Mouse (Mus musculus) hindbrain, postnatal 0 days (tissue): ENCODE data around the gene Gm39653. TPM values are rescaled to one million over a fixed set of nuclear protein-coding genes. Genes with fewer than 3 reads are reported as not detected.
"Not testable (repeated sequence)": the region's sequence is repeated elsewhere in the genome, so short reads cannot be mapped to it uniquely, and the experiment has no call there.

Experiments used
- ATAC-seq: fragments of 200-750 bp; cut with Nextera tagmentation; 2 replicates; pipeline ENCODE4 v1.8.0; 2017; ENCODE audit warnings: mild to moderate bottlenecking, moderate TSS enrichment, moderate library complexity
- DNase-seq: peaks from one replicate; pipeline ENCODE4 v3.0.0-alpha.2; 2015; ENCODE audit warnings: low spot score
- H3K27ac ChIP-seq: fragments of 300-500 bp; sonication (generic); 2 replicates; pipeline ENCODE4 v1.5.1; 2014; ENCODE audit warnings: mild to moderate bottlenecking
- H3K27me3 ChIP-seq: fragments of 300-500 bp; sonication (generic); 2 replicates; pipeline ENCODE4 v1.6.1; 2014; ENCODE audit warnings: low read length, mixed read lengths; ENCODE audit not compliant: insufficient read depth
- H3K36me3 ChIP-seq: fragments of 300-500 bp; sonication (generic); 2 replicates; pipeline ENCODE4 v1.6.1; 2014; ENCODE audit warnings: low read length, mixed read lengths; ENCODE audit not compliant: insufficient read depth
- H3K4me1 ChIP-seq: fragments of 300-500 bp; sonication (generic); 2 replicates; pipeline ENCODE4 v1.6.1; 2014; ENCODE audit warnings: antibody characterized with exemption, low read length, mixed read lengths; ENCODE audit not compliant: insufficient read depth
- H3K4me2 ChIP-seq: fragments of 300-500 bp; sonication (generic); 2 replicates; pipeline ENCODE4 v1.6.1; 2014; ENCODE audit warnings: low read depth, mild to moderate bottlenecking, low read length, moderate library complexity, mixed read lengths
- H3K4me3 ChIP-seq: fragments of 300-500 bp; sonication (generic); 2 replicates; pipeline ENCODE4 v1.5.1; 2014; ENCODE audit warnings: low read length
- H3K9ac ChIP-seq: fragments of 300-500 bp; sonication (generic); replicated peaks from 2 replicates; pipeline ENCODE4 v1.6.1; 2014; ENCODE audit warnings: mild to moderate bottlenecking, low read length, moderate library complexity, mixed read lengths
- H3K9me3 ChIP-seq: fragments of 300-500 bp; sonication (generic); 2 replicates; pipeline ENCODE4 v1.6.1; 2016; ENCODE audit warnings: low read length, mixed read lengths
- CTCF ChIP-seq: IDR thresholded peaks from 2 replicates; pipeline ENCODE4 v1.5.1; 2016; ENCODE audit warnings: antibody characterized with exemption, control low read depth, low read depth
- WGBS: fragments of 180-500 bp; shearing (Covaris S2); extraction: QIAGEN DNeasy Blood & Tissue Kit; methylation state at CpG from one replicate; pipeline ENCODE4 v1.1.7; 2014; 5-methylcytosine and 5-hydroxymethylcytosine counted together
- polyA plus RNA-seq: library from polyadenylated mRNA; unstranded; fragments of >200 nt; fragmentation: Nextera tagmentation; extraction: Ambion mirVana; gene quantifications from 2 replicates; pipeline ENCODE4 v1.2.1, GENCODE M21; 2015
- total RNA-seq: library from RNA; depleted of rRNA; stranded (reverse); fragments of >200 nt; gene quantifications from 2 replicates; pipeline ENCODE4 v1.2.3, GENCODE M21; 2014

Gm39653 gene
- total and polyA plus RNA-seq, 2 experiments from 2014 or later: not detected

GRCm38 (mm10) chr1:63579153-63579552 lies 36.6 kb upstream of the Gm39653 start:
- DNase-seq (peak; percentile 17), ATAC-seq (no peak)
- Histone ChIP-seq H3K9me3 (no peaks in the 10 kb centered on the region), H3K27ac (no peak overlapping the region), H3K27me3 (no peaks in the 10 kb centered on the region), H3K4me3 (no peak overlapping the region), H3K4me2 (no peak overlapping the region), H3K4me1 (no peaks in the 10 kb centered on the region), H3K9ac (no peak overlapping the region), H3K36me3 (no peaks in the 10 kb centered on the region)
- no peak for TF ChIP-seq CTCF
- 69% methylated on average over 8 of the region's 8 CpGs for WGBS

GRCm38 (mm10) chr1:63586869-63587268 lies 28.9 kb upstream of the Gm39653 start:
- no peaks in the 10 kb centered on the region for H3K36me3 ChIP-seq
- H3K9me3 ChIP-seq: no peaks in the 10 kb centered on the region
- no peak overlapping the region for H3K9ac ChIP-seq
- H3K4me2 ChIP-seq: no peak overlapping the region
- TF ChIP-seq CTCF: no peak
- WGBS: 51% methylated on average over 7 of the region's 7 CpGs
- H3K27ac ChIP-seq: no peak overlapping the region
- H3K4me1 ChIP-seq: no peaks in the 10 kb centered on the region
- ATAC-seq (peak; percentile 43; the same call in 1 of the 2 replicates), DNase-seq (peak; percentile 30)
- no peaks in the 10 kb centered on the region for H3K27me3 ChIP-seq
- no peak overlapping the region for H3K4me3 ChIP-seq

- DNase-seq (no peak), ATAC-seq (no peak)
- H3K27me3 ChIP-seq: no peaks in the 10 kb centered on the region
- H3K4me2 ChIP-seq: no peak overlapping the region
- 40% methylated on average over 3 of the region's 3 CpGs for WGBS
- no peaks in the 10 kb centered on the region for H3K36me3 ChIP-seq
- H3K27ac ChIP-seq: no peak overlapping the region
- no peak overlapping the region for H3K4me3 ChIP-seq
- H3K9ac ChIP-seq: no peak overlapping the region
- H3K4me1 ChIP-seq: no peaks in the 10 kb centered on the region
- TF ChIP-seq CTCF: no peak
- no peaks in the 10 kb centered on the region for H3K9me3 ChIP-seq
These were observed 11.8 kb upstream of the Gm39653 start for GRCm38 (mm10) chr1:63603870-63604500.

- DNase-seq: no peak
- ATAC-seq: no peak
- no peak overlapping the region for H3K9ac ChIP-seq
- no peaks in the 10 kb centered on the region for H3K9me3 ChIP-seq
- TF ChIP-seq CTCF: no peak
- no peaks in the 10 kb centered on the region for H3K36me3 ChIP-seq
- H3K4me1 ChIP-seq: peaks cover 4% of the 10 kb centered on the region; the same call in 1 of the 2 replicates
- H3K27me3 ChIP-seq: 0 out of 2 replicates have a peak, but pooled peaks cover 4% of the 10 kb centered on the region
- WGBS: 92% methylated on average over 4 of the region's 4 CpGs
- no peak overlapping the region for H3K4me3 ChIP-seq
- H3K4me2 ChIP-seq: no peak overlapping the region
- H3K27ac ChIP-seq: no peak overlapping the region
These were observed 6.2 kb upstream of the Gm39653 start for GRCm38 (mm10) chr1:63609613-63610012.

GRCm38 (mm10) chr1:63614594-63614993 lies 1.2 kb upstream of the Gm39653 start:
- Histone ChIP-seq H3K9ac (no peak overlapping the region), H3K4me3 (peak overlapping the region; percentile 21)

GRCm38 (mm10) chr1:63628211-63628610 lies 12.4 kb downstream of the Gm39653 start:
- ATAC-seq (no peak), DNase-seq (peak; percentile 25)
- Histone ChIP-seq H3K4me2 (no peak overlapping the region), H3K36me3 (no peaks in the 10 kb centered on the region), H3K27ac (no peak overlapping the region), H3K9me3 (no peaks in the 10 kb centered on the region), H3K4me3 (no peak overlapping the region), H3K9ac (no peak overlapping the region), H3K27me3 (no peaks in the 10 kb centered on the region), H3K4me1 (no peaks in the 10 kb centered on the region)
- no peak for TF ChIP-seq CTCF
- WGBS: 42% methylated on average over 2 of the region's 2 CpGs

More at GRCm38 (mm10) chr1:63614594-63614993, 1.2 kb upstream of the Gm39653 start:
- TF ChIP-seq CTCF: no peak
- H3K9me3 ChIP-seq: no peaks in the 10 kb centered on the region
- H3K36me3 ChIP-seq: no peaks in the 10 kb centered on the region
- H3K27me3 ChIP-seq: 0 out of 2 replicates have a peak, but pooled peaks cover 4% of the 10 kb centered on the region
- no peak overlapping the region for H3K27ac ChIP-seq
- peaks cover 4% of the 10 kb centered on the region; the same call in 1 of the 2 replicates for H3K4me1 ChIP-seq
- H3K4me2 ChIP-seq: peak overlapping the region; percentile 50
- 3% methylated on average over 11 of the region's 11 CpGs for WGBS
- no peak for ATAC-seq
- peak; percentile 19 for DNase-seq

GRCm38 (mm10) chr1:63630390-63630789 lies 14.6 kb downstream of the Gm39653 start:
- not testable (repeated sequence) for H3K27me3 ChIP-seq, H3K4me3 ChIP-seq, DNase-seq, H3K9ac ChIP-seq, H3K4me1 ChIP-seq, H3K4me2 ChIP-seq, H3K27ac ChIP-seq, H3K9me3 ChIP-seq, H3K36me3 ChIP-seq, ATAC-seq
